Mouse (Mus musculus) neural tube, embryonic 11.5 days (tissue): ENCODE data around the gene Tshz2. TPM values are rescaled to one million over a fixed set of nuclear protein-coding genes. Genes with fewer than 3 reads are reported as not detected.

Source experiments
- ATAC-seq: fragments of 200-750 bp; cut with Nextera tagmentation; 2 replicates; pipeline ENCODE4 v1.8.0; 2017; ENCODE audit warnings: moderate number of reproducible peaks, mild to moderate bottlenecking, moderate TSS enrichment, moderate library complexity; ENCODE audit not compliant: insufficient read depth, low FRiP score, low TSS enrichment
- DNase-seq: peaks from one replicate; pipeline ENCODE4 v3.0.0-alpha.2; 2015; ENCODE audit warnings: low spot score
- H3K27ac ChIP-seq: fragments of 300-500 bp; sonication (generic); 2 replicates; pipeline ENCODE4 v1.5.1; 2014; ENCODE audit warnings: low read depth, mild to moderate bottlenecking, low read length
- H3K27me3 ChIP-seq: fragments of 300-500 bp; sonication (generic); 2 replicates; pipeline ENCODE4 v1.6.1; 2014; ENCODE audit warnings: mild to moderate bottlenecking, low read length, mixed read lengths; ENCODE audit not compliant: control insufficient read depth, insufficient read depth
- H3K36me3 ChIP-seq: fragments of 300-500 bp; sonication (generic); 2 replicates; pipeline ENCODE4 v1.6.1; 2014; ENCODE audit warnings: mild to moderate bottlenecking, low read length, moderate library complexity, mixed read lengths; ENCODE audit not compliant: control insufficient read depth, insufficient read depth
- H3K4me1 ChIP-seq: fragments of 300-500 bp; sonication (generic); 2 replicates; pipeline ENCODE4 v1.6.1; 2014; ENCODE audit warnings: low read length, mixed read lengths; ENCODE audit not compliant: control insufficient read depth, insufficient read depth
- H3K4me2 ChIP-seq: fragments of 300-500 bp; sonication (generic); 2 replicates; pipeline ENCODE4 v1.6.1; 2014; ENCODE audit warnings: low read depth, mild to moderate bottlenecking, moderate library complexity
- H3K4me3 ChIP-seq: fragments of 300-500 bp; sonication (generic); 2 replicates; pipeline ENCODE4 v1.5.1; 2014; ENCODE audit warnings: low read depth, low read length
- H3K9ac ChIP-seq: fragments of 300-500 bp; sonication (generic); 2 replicates; pipeline ENCODE4 v1.6.1; 2014; ENCODE audit warnings: mild to moderate bottlenecking, low read length
- H3K9me3 ChIP-seq: fragments of 300-500 bp; sonication (generic); 2 replicates; pipeline ENCODE4 v1.6.1; 2016; ENCODE audit warnings: low read length; ENCODE audit not compliant: control insufficient read depth
- WGBS: fragments of 180-500 bp; shearing (Covaris S2); extraction: QIAGEN DNeasy Blood & Tissue Kit; methylation state at CpG from one replicate; pipeline ENCODE4 v1.1.7; 2014; 5-methylcytosine and 5-hydroxymethylcytosine counted together
- polyA plus RNA-seq: library from polyadenylated mRNA; unstranded; fragments of >200 nt; fragmentation: Nextera tagmentation; extraction: Ambion mirVana; gene quantifications from 2 replicates; pipeline ENCODE4 v1.2.1, GENCODE M21; 2014

Gene Tshz2
- polyA plus RNA-seq, 1 experiment from 2014 or later: 9.1 TPM

- Histone ChIP-seq H3K4me2 (no peak overlapping the region), H3K27ac (no peak overlapping the region), H3K4me3 (no peak overlapping the region), H3K36me3 (peaks cover 10% of the 10 kb centered on the region), H3K27me3 (no peaks in the 10 kb centered on the region), H3K9ac (no peak overlapping the region), H3K9me3 (no peaks in the 10 kb centered on the region), H3K4me1 (no peaks in the 10 kb centered on the region)
- ATAC-seq (no peak), DNase-seq (no peak)
- WGBS: 57% methylated on average over 5 of the region's 5 CpGs
Measured at GRCm38 (mm10) chr2:170109528-170109927, 476.7 kb downstream of the Tshz2 start.

GRCm38 (mm10) chr2:170110306-170110705 is 477.5 kb downstream of the Tshz2 start:
- H3K4me1 ChIP-seq: no peaks in the 10 kb centered on the region
- H3K4me2 ChIP-seq: no peak overlapping the region
- no peak overlapping the region for H3K4me3 ChIP-seq
- H3K9ac ChIP-seq: no peak overlapping the region
- WGBS: 90% methylated on average over 8 of the region's 8 CpGs
- DNase-seq (no peak), ATAC-seq (no peak)
- H3K36me3 ChIP-seq: peaks cover 14% of the 10 kb centered on the region
- no peaks in the 10 kb centered on the region for H3K27me3 ChIP-seq
- H3K27ac ChIP-seq: no peak overlapping the region
- H3K9me3 ChIP-seq: no peaks in the 10 kb centered on the region

- H3K9ac ChIP-seq: no peak overlapping the region
- no peak overlapping the region for H3K27ac ChIP-seq
- WGBS: 56% methylated on average over 4 of the region's 4 CpGs
- no peak overlapping the region for H3K4me2 ChIP-seq
- no peak overlapping the region for H3K4me3 ChIP-seq
- H3K36me3 ChIP-seq: peaks cover 18% of the 10 kb centered on the region
- no peaks in the 10 kb centered on the region for H3K27me3 ChIP-seq
- ATAC-seq: no peak
- no peaks in the 10 kb centered on the region for H3K9me3 ChIP-seq
- no peaks in the 10 kb centered on the region for H3K4me1 ChIP-seq
- DNase-seq: peak; percentile 68
Measured at GRCm38 (mm10) chr2:170116704-170117281, 484.0 kb downstream of the Tshz2 start.

GRCm38 (mm10) chr2:170120139-170121027 is 487.6 kb downstream of the Tshz2 start:
- peaks cover 4% of the 10 kb centered on the region for H3K4me1 ChIP-seq
- peaks cover 5% of the 10 kb centered on the region for H3K36me3 ChIP-seq
- H3K9ac ChIP-seq: no peak overlapping the region
- H3K27me3 ChIP-seq: no peaks in the 10 kb centered on the region
- 92% methylated on average over 19 of the region's 19 CpGs for WGBS
- ATAC-seq: no peak
- H3K9me3 ChIP-seq: no peaks in the 10 kb centered on the region
- no peak overlapping the region for H3K4me3 ChIP-seq
- H3K4me2 ChIP-seq: no peak overlapping the region
- no peak for DNase-seq
- H3K27ac ChIP-seq: no peak overlapping the region

Other genes starting within 250 kb of the Tshz2 start
- gene Gm11011, start 45.3 kb upstream of the Tshz2 start, polyA plus RNA-seq: not detected in 2 replicates